Mouse (Mus musculus) brain, embryonic 14.5 days (tissue): ENCODE data around the gene Pogz. TPM values are rescaled to one million over a fixed set of nuclear protein-coding genes. Genes with fewer than 3 reads are reported as not detected.
A peak's percentile ranks its signal among the peaks of the same experiment; 100 is the strongest.

Source experiments
- DNase-seq: peaks from one replicate; pipeline ENCODE4 v3.0.0-alpha.2; 2011; ENCODE audit warnings: low read depth
- CTCF ChIP-seq: fragments of 200-500 bp; IDR thresholded peaks from 2 replicates; pipeline ENCODE4 v1.5.1; 2012; ENCODE audit warnings: inconsistent platforms, mild to moderate bottlenecking, moderate library complexity, borderline replicate concordance; ENCODE audit not compliant: insufficient read depth, insufficient read length; ENCODE audit errors: extremely low read depth
- POLR2A ChIP-seq: fragments of 200-500 bp; IDR thresholded peaks from 2 replicates; pipeline ENCODE4 v1.6.1; 2012; ENCODE audit warnings: mild to moderate bottlenecking, inconsistent platforms, borderline replicate concordance; ENCODE audit not compliant: poor library complexity, insufficient read depth, insufficient read length, severe bottlenecking; ENCODE audit errors: extremely low read depth
- polyA plus RNA-seq: library from polyadenylated mRNA; depleted of rRNA; stranded (reverse); fragments of >200 nt; gene quantifications from 2 replicates; pipeline ENCODE4 v1.2.3, GENCODE M21; 2012; rRNA removed

Gene Pogz
- 66.8 and 78.4 TPM in 2 replicates for polyA plus RNA-seq

- TF ChIP-seq POLR2A (peak; percentile 48; the same call in 1 of the 2 replicates), CTCF (no peak)
- peak; percentile 99 for DNase-seq
Measured at GRCm38 (mm10) chr3:94837183-94837890, at the start of gene Pogz. Gene Pogz (plus strand): TSS chr3:94837567.

GRCm38 (mm10) chr3:94789071-94789470 lies 48.3 kb upstream of the Pogz start:
- DNase-seq = no peak
- no peak for TF ChIP-seq POLR2A
- TF ChIP-seq CTCF = no peak

GRCm38 (mm10) chr3:94789516-94789915 lies 47.9 kb upstream of the Pogz start:
- no peak for TF ChIP-seq CTCF
- TF ChIP-seq POLR2A = no peak
- DNase-seq = peak; percentile 29

GRCm38 (mm10) chr3:94792258-94792657 lies 45.1 kb upstream of the Pogz start:
- no peak for DNase-seq
- TF ChIP-seq CTCF (no peak), POLR2A (no peak)

GRCm38 (mm10) chr3:94793672-94794071 lies 43.7 kb upstream of the Pogz start:
- TF ChIP-seq POLR2A = no peak
- no peak for TF ChIP-seq CTCF
- no peak for DNase-seq

GRCm38 (mm10) chr3:94794359-94794758 lies 43.0 kb upstream of the Pogz start:
- DNase-seq = no peak
- TF ChIP-seq POLR2A (no peak), CTCF (no peak)

- no peak for DNase-seq
Measured at GRCm38 (mm10) chr3:94795596-94796140, 41.7 kb upstream of the Pogz start.

GRCm38 (mm10) chr3:94796181-94796580 lies 41.2 kb upstream of the Pogz start:
- TF ChIP-seq POLR2A (no peak), CTCF (no peak)
- no peak for DNase-seq

More at GRCm38 (mm10) chr3:94795596-94796140, 41.7 kb upstream of the Pogz start:
- TF ChIP-seq POLR2A (no peak), CTCF (no peak)

GRCm38 (mm10) chr3:94804146-94804545 lies 33.2 kb upstream of the Pogz start:
- peak; percentile 84 for DNase-seq
- TF ChIP-seq CTCF (no peak), POLR2A (no peak)

- no peak for TF ChIP-seq POLR2A
- no peak for TF ChIP-seq CTCF
- no peak for DNase-seq
Measured at GRCm38 (mm10) chr3:94804976-94805375, 32.4 kb upstream of the Pogz start.

GRCm38 (mm10) chr3:94808296-94808695 lies 29.1 kb upstream of the Pogz start:
- TF ChIP-seq POLR2A (no peak), CTCF (no peak)
- no peak for DNase-seq

GRCm38 (mm10) chr3:94811628-94812027 lies 25.7 kb upstream of the Pogz start:
- no peak for TF ChIP-seq POLR2A
- TF ChIP-seq CTCF = peak; percentile 57

More at GRCm38 (mm10) chr3:94811628-94812027, 25.7 kb upstream of the Pogz start:
- peak; percentile 63 for DNase-seq
